Comparison of ENCODE assay signal across 8 mouse cellular contexts in the genomic region with DNA sequence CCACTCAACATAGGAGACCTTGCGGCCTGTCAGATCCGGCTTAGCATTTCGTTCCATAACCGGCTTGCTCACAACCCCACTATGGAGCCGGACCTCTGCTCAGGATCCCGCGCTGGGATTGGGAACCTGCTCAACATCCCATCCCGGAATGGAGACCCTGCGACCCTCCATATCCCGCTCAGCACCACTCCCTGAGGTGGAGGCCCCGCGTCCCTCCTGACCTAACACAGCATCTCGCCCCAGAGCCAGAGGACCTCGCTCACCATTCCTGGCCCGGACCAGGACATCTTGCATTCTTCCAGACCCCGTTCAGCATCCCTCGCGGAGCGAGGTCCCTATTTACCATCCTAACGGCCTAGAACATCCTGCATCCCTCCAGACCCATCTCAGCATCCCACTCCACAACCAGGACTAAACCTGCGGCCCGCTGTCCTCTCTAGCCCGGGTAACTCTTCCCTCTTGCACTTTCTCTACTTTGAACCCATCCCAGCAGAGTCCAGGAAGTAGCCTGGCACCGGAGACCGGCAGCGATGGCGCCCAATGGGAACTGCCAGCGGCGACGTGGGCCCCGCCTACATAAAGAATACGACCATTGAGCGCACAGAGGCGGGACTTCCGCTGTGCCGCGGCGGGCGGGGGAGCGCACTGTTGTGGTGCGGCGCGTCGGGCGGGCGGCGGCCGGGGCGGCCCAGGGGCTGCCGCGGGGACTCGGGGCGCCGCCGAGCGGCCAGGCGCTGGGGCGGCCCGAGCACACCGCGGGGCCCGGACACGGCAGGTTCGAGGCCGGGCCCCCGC. TPM values are rescaled to one million over a fixed set of nuclear protein-coding genes. Genes with fewer than 3 reads are reported as not detected.
DNase-seq lines count a peak whose midpoint lies in the region; ATAC-seq lines count a peak whose summit lies in the region.

A gene (plus strand): TSS at position 667 of the 795 bp plus-strand sequence.

- H3K36me3 ChIP-seq in intestine, embryonic 14.5 days (ENCODE audit: control insufficient read depth, insufficient read depth, low read length): peaks cover 4% of the 10 kb centered on the region

- H3K4me2 ChIP-seq in intestine, embryonic 14.5 days (ENCODE audit: low read length): peak within 1 kb of the TSS; percentile 66

- peak; percentile 97 for ATAC-seq in intestine, embryonic 14.5 days (replicated peaks; ENCODE audit: low FRiP score, low TSS enrichment, low read depth)

- under 1% methylated on average over 58 of the region's 66 CpGs for WGBS in intestine, embryonic 14.5 days

- intact Hi-C loops in left cerebral cortex, postnatal 14 days (cut with DNase I): no loop called here

- DNase-seq in adrenal gland, adult (ENCODE audit: inconsistent age in 2 of 2, low spot score in 1 of 2): peak; percentile 97 to 99
- DNase-seq in embryo, embryonic 10.5 days (ENCODE audit: low spot score): peak; percentile 97
- DNase-seq in gastrocnemius, postnatal 25 days: peak; percentile 97
- peak; percentile 97 for DNase-seq in intestine, embryonic 14.5 days (ENCODE audit: low spot score)
- peak; percentile 96 to 97 for DNase-seq in left cerebral cortex, postnatal 14 days (ENCODE audit: low spot score in 2 of 2)
- peak; percentile 95 for DNase-seq in mesoderm, embryonic 11.5 days (ENCODE audit: low read depth, low spot score)
- DNase-seq in right cerebral cortex, postnatal 36 days (ENCODE audit: low spot score in 2 of 2): peak; percentile 95 to 96
- DNase-seq in yolk sac, embryonic 10.5 days (ENCODE audit: low spot score): peak; percentile 96

- peak within 1 kb of the TSS; percentile 84 for H3K9ac ChIP-seq in intestine, embryonic 14.5 days (ENCODE audit: low read length)

- H3K27me3 ChIP-seq in intestine, embryonic 14.5 days (replicated peaks; ENCODE audit: control insufficient read depth, insufficient read depth, low read length): no peaks in the 10 kb centered on the region

- peak within 1 kb of the TSS; percentile 83 for H3K4me3 ChIP-seq in intestine, embryonic 14.5 days (ENCODE audit: low read depth, low read length)

- peaks cover 18% of the 10 kb centered on the region for H3K4me1 ChIP-seq in intestine, embryonic 14.5 days (replicated peaks; ENCODE audit: control insufficient read depth, insufficient read depth, low read length)

- no peaks in the 10 kb centered on the region for H3K9me3 ChIP-seq in intestine, embryonic 14.5 days (ENCODE audit: control insufficient read depth, low read length)

- peak within 1 kb of the TSS; percentile 75 for H3K27ac ChIP-seq in intestine, embryonic 14.5 days (ENCODE audit: low read depth)

RNA-seq across cellular contexts. Expression of the gene that starts here (rescaled TPM):
- 10 to 100 TPM; 30.4 to 31.6 TPM for total RNA-seq in gastrocnemius, postnatal 25 days (2021)
- polyA plus RNA-seq in intestine, embryonic 14.5 days (2014; fragmentation: Nextera tagmentation; extraction: Ambion mirVana): 10.1 and 15.0 TPM in 2 replicates
- total RNA-seq in left cerebral cortex, postnatal 14 days (2021): 10 to 100 TPM; 43.8 to 47.8 TPM

Comparison
In these comparisons a context has a peak if more than half of its experiments do, and no peak if none do; other contexts are left out.
1. Peak in every context shown above with its lines: DNase-seq, ATAC-seq, H3K4me3 ChIP-seq and H3K27ac ChIP-seq.